Comparison of ENCODE assay signal across 9 mouse cellular contexts in genomic region chr10:26774266-26774665, GRCm38 (mm10). TPM values are rescaled to one million over a fixed set of nuclear protein-coding genes. Genes with fewer than 3 reads are reported as not detected.
DNase-seq lines count a peak whose midpoint lies in the region; ATAC-seq and TF ChIP-seq lines count a peak whose summit lies in the region.
"Had no signal": no experiment of that assay in that cellular context is flagged by ENCODE, and none has a peak within 500 bp of the region (broad histone marks: within the 10 kb centered on the region; RNA-seq: fewer than 3 reads in every experiment).

No protein-coding gene starts in this region.

- H3K27me3 ChIP-seq in forebrain, embryonic 10.5 days (ENCODE audit: poor library complexity, severe bottlenecking): peaks cover 8% of the 10 kb centered on the region; the same call in 1 of the 2 replicates
- no peaks in the 10 kb centered on the region for H3K27me3 ChIP-seq in kidney, embryonic 14.5 days (ENCODE audit: control insufficient read depth, insufficient read depth, low read length)
- H3K27me3 ChIP-seq in midbrain, embryonic 11.5 days (ENCODE audit: control insufficient read depth, insufficient read depth, low read length): no peaks in the 10 kb centered on the region
- H3K27me3 ChIP-seq in thymus, adult 2 months (ENCODE audit: control insufficient read depth, insufficient read depth, low read length): no peaks in the 10 kb centered on the region

- peak overlapping the region; percentile 76 for H3K4me2 ChIP-seq in kidney, embryonic 14.5 days (replicated peaks; ENCODE audit: low read depth, low read length)
- no peak overlapping the region for H3K4me2 ChIP-seq in midbrain, embryonic 11.5 days

- peak overlapping the region; percentile 63; the same call in 1 of the 2 replicates for H3K4me3 ChIP-seq in forebrain, embryonic 10.5 days
- peak overlapping the region; percentile 56; the same call in 1 of the 2 replicates for H3K4me3 ChIP-seq in kidney, embryonic 14.5 days (ENCODE audit: low read length)
- H3K4me3 ChIP-seq in midbrain, embryonic 11.5 days (ENCODE audit: low read depth, low read length): no peak overlapping the region
- no peak overlapping the region for H3K4me3 ChIP-seq in thymus, adult 2 months (ENCODE audit: control insufficient read depth, insufficient read depth, low read length)

- WGBS in forebrain, embryonic 10.5 days: 68% methylated on average over 1 of the region's 1 CpGs
- WGBS in kidney, embryonic 14.5 days: 65% methylated on average over 1 of the region's 1 CpGs
- WGBS in midbrain, embryonic 11.5 days: 76% methylated on average over 1 of the region's 1 CpGs
- WGBS in thymus, adult 2 months: 85% methylated on average over 1 of the region's 1 CpGs

- TF ChIP-seq POLR2A in thymus, adult 2 months (IDR thresholded peaks at IDR 0.05; ENCODE audit: control insufficient read depth, extremely low read depth, insufficient read depth, low read length, poor library complexity): no peak

- DNase-seq in heart, adult 11 months: peak; percentile 79
- DNase-seq in heart, postnatal 25 days (ENCODE audit: low spot score): no peak
- DNase-seq in forebrain, embryonic 10.5 days (ENCODE audit: extremely low spot score, low spot score): no peak
- peak; percentile 74 for DNase-seq in midbrain, embryonic 11.5 days (ENCODE audit: low spot score, missing footprints)
- no peak for DNase-seq in spleen, postnatal 10 days (ENCODE audit: low spot score in 2 of 2)
- DNase-seq in thymus, adult 2 months: no peak
- DNase-seq: cerebellum, postnatal 25 days had no signal

- no peaks in the 10 kb centered on the region for H3K36me3 ChIP-seq in forebrain, embryonic 10.5 days (replicated peaks)
- no peaks in the 10 kb centered on the region for H3K36me3 ChIP-seq in kidney, embryonic 14.5 days (ENCODE audit: control insufficient read depth, insufficient read depth, low read length)
- no peaks in the 10 kb centered on the region for H3K36me3 ChIP-seq in midbrain, embryonic 11.5 days (ENCODE audit: control insufficient read depth, insufficient read depth, low read length)
- no peaks in the 10 kb centered on the region for H3K36me3 ChIP-seq in thymus, adult 2 months (ENCODE audit: control insufficient read depth, insufficient read depth, low read length)

- intact Hi-C loops in heart, postnatal 25 days (cut with DNase I): loop anchor here (5.0 kb wide), 1 partner anchor 53 kb away; no protein-coding TSS in a partner anchor

- H3K27ac ChIP-seq in forebrain, embryonic 10.5 days: peak overlapping the region; percentile 86; the same call in 1 of the 2 replicates
- H3K27ac ChIP-seq in kidney, embryonic 14.5 days (ENCODE audit: low read depth, low read length): peak overlapping the region; percentile 91; the same call in 1 of the 2 replicates
- H3K27ac ChIP-seq in midbrain, embryonic 11.5 days (ENCODE audit: low read depth, low read length): no peak overlapping the region
- no peak overlapping the region for H3K27ac ChIP-seq in thymus, adult 2 months (ENCODE audit: control insufficient read depth, insufficient read depth, low read length)

- no peak for ATAC-seq in kidney, embryonic 14.5 days (ENCODE audit: low FRiP score, low TSS enrichment)
- no peak for ATAC-seq in midbrain, embryonic 11.5 days (ENCODE audit: low FRiP score)
- no peak for ATAC-seq in erythroid progenitor cell, adult 5-6 weeks (replicated peaks; ENCODE audit: low FRiP score, poor library complexity, severe bottlenecking)

- H3K9me3 ChIP-seq in forebrain, embryonic 10.5 days: no peaks in the 10 kb centered on the region
- no peaks in the 10 kb centered on the region for H3K9me3 ChIP-seq in kidney, embryonic 14.5 days (ENCODE audit: control insufficient read depth, low read length)
- no peaks in the 10 kb centered on the region for H3K9me3 ChIP-seq in midbrain, embryonic 11.5 days (ENCODE audit: control insufficient read depth, low read length)

- peak overlapping the region; percentile 25; the same call in 1 of the 2 replicates for H3K9ac ChIP-seq in kidney, embryonic 14.5 days (ENCODE audit: low read depth, low read length)
- no peak overlapping the region for H3K9ac ChIP-seq in midbrain, embryonic 11.5 days (ENCODE audit: low read length)

- TF ChIP-seq CTCF in thymus, adult 2 months (IDR thresholded peaks at IDR 0.05; ENCODE audit: borderline replicate concordance, control insufficient read depth, extremely low read depth, insufficient read depth, low read length, poor library complexity): no peak

- peaks cover 26% of the 10 kb centered on the region for H3K4me1 ChIP-seq in forebrain, embryonic 10.5 days
- H3K4me1 ChIP-seq in kidney, embryonic 14.5 days (ENCODE audit: control insufficient read depth, insufficient read depth, low read length): peaks cover 6% of the 10 kb centered on the region; the same call in 1 of the 2 replicates
- no peaks in the 10 kb centered on the region for H3K4me1 ChIP-seq in midbrain, embryonic 11.5 days (ENCODE audit: control insufficient read depth, insufficient read depth, low read length)
- H3K4me1 ChIP-seq in thymus, adult 2 months (replicated peaks; ENCODE audit: control insufficient read depth, insufficient read depth, low read length): peaks cover 3% of the 10 kb centered on the region

RNA-seq across cellular contexts. Expression of gene Arhgap18, which starts 21.0 kb away (rescaled TPM):
- total RNA-seq in heart, postnatal 25 days (2021): 10 to 100 TPM; 18.2 to 22.6 TPM
- polyA plus RNA-seq in forebrain, embryonic 10.5 days (2016; fragmentation: Nextera tagmentation; extraction: Ambion mirVana): 13.0 and 13.9 TPM in 2 replicates
- polyA plus RNA-seq in kidney, embryonic 14.5 days (2014; fragmentation: Nextera tagmentation; extraction: Ambion mirVana): 33.1 and 44.1 TPM in 2 replicates
- 14.3 and 14.9 TPM in 2 replicates for polyA plus RNA-seq in midbrain, embryonic 11.5 days (2014; fragmentation: Nextera tagmentation; extraction: Ambion mirVana)
- total RNA-seq in erythroid progenitor cell, adult 5-6 weeks (2015; ENCODE audit: low replicate concordance): 7.2 and 9.6 TPM in 2 replicates
- total RNA-seq in erythroid progenitor cell, adult 5-6 weeks (2017; ENCODE audit: low replicate concordance): 8.0 and 11.0 TPM in 2 replicates
- 2.3 and 2.4 TPM in 2 replicates for polyA plus RNA-seq in thymus, adult 2 months (2012; rRNA removed)

Comparison
In these comparisons a context has a peak if more than half of its experiments do, and no peak if none do; other contexts are left out.
1. DNase-seq: peak in heart, adult 11 months (single experiment) and midbrain, embryonic 11.5 days (single experiment); none in heart, postnatal 25 days (single experiment), forebrain, embryonic 10.5 days (single experiment), spleen, postnatal 10 days (0 of 2) and thymus, adult 2 months (single experiment).
2. H3K27ac ChIP-seq: peak in forebrain, embryonic 10.5 days (single experiment) and kidney, embryonic 14.5 days (single experiment); none in midbrain, embryonic 11.5 days (single experiment) and thymus, adult 2 months (single experiment).
3. H3K4me3 ChIP-seq: peak in forebrain, embryonic 10.5 days (single experiment) and kidney, embryonic 14.5 days (single experiment); none in midbrain, embryonic 11.5 days (single experiment) and thymus, adult 2 months (single experiment).